Mouse (Mus musculus): ENCODE results near the gene Tubgcp6. TPM values are rescaled to one million over a fixed set of nuclear protein-coding genes. Genes with fewer than 3 reads are reported as not detected.
A peak's percentile ranks its signal among the peaks of the same experiment; 100 is the strongest.

The Tubgcp6 gene
- polyA plus RNA-seq (2015; fragmentation: Nextera tagmentation; extraction: Ambion mirVana): 8.9 and 10.7 TPM in 2 replicates

DNA sequence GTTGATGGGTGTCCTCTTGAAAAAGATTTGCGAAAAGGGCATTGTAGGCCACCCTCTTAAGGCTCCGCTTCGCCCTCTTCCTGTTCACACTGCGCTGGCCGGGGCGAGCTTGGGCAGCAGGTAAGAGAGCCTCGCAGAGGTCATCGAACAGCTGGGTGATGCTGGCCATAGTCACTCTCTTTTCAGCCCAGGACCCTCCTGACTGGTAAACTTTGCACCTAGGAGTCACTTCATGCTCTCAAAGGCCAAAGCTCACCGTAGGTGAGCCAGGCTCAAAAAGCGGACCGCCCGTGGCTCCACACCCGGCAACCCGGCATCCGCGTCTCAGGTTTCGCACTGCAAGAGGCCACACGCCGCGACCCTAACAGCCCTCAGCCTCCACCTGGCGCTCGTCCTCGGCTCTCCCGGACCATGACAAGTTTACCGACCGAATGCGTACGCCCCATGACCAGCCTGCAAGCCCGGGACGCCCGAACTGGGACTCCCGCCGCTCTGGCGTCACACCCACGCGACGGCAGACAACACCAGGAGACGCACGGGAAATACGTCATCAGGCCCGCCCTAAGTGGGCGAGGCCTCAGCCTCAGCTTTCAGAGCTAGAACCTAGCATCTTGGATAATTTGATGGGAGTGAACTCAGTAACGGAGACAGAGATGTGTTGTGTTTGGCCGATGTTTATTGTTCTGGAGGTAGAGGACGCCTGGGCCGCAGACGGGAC lies at the start of gene Tubgcp6:
Gene Tubgcp6 (minus strand): TSS at position 464 of the 718 bp plus-strand sequence.
- peaks cover 47% of the 10 kb centered on the region for H3K4me1 ChIP-seq
- H3K9me3 ChIP-seq: no peaks in the 10 kb centered on the region
- peak within 1 kb of the TSS; percentile 89 for H3K9ac ChIP-seq
- peak within 1 kb of the TSS; percentile 71 for H3K27ac ChIP-seq (replicated peaks)
- peak; percentile 85 for ATAC-seq (ENCODE audit: extremely low read depth, insufficient number of reproducible peaks, low FRiP score, low TSS enrichment)
- peak within 1 kb of the TSS; percentile 95 for H3K4me2 ChIP-seq
- no peaks in the 10 kb centered on the region for H3K27me3 ChIP-seq (replicated peaks)
- WGBS: under 1% methylated on average over 47 of the region's 47 CpGs
- H3K36me3 ChIP-seq: peaks cover 42% of the 10 kb centered on the region
- H3K4me3 ChIP-seq: peak within 1 kb of the TSS; percentile 84

GRCm38 (mm10) chr15:89172276-89172935 lies 49.5 kb upstream of the Tubgcp6 start:
- WGBS: 39% methylated on average over 17 of the region's 17 CpGs
- peaks cover 21% of the 10 kb centered on the region for H3K36me3 ChIP-seq

GRCm38 (mm10) chr15:89171526-89172051 lies 48.7 kb upstream of the Tubgcp6 start:
- H3K4me1 ChIP-seq: peaks cover 86% of the 10 kb centered on the region
- peak overlapping the region; percentile 34; the same call in 1 of the 2 replicates for H3K9ac ChIP-seq
- H3K4me3 ChIP-seq: no peak overlapping the region
- 84% methylated on average over 5 of the region's 5 CpGs for WGBS
- ATAC-seq (ENCODE audit: extremely low read depth, insufficient number of reproducible peaks, low FRiP score, low TSS enrichment): no peak
- peaks cover 29% of the 10 kb centered on the region for H3K36me3 ChIP-seq
- no peak overlapping the region for H3K27ac ChIP-seq (replicated peaks)
- no peaks in the 10 kb centered on the region for H3K9me3 ChIP-seq
- H3K4me2 ChIP-seq: no peak overlapping the region
- H3K27me3 ChIP-seq (replicated peaks): no peaks in the 10 kb centered on the region

More at GRCm38 (mm10) chr15:89172276-89172935, 49.5 kb upstream of the Tubgcp6 start:
- Histone ChIP-seq H3K27ac (replicated peaks) (peak overlapping the region; percentile 61), H3K4me3 (peak overlapping the region; percentile 66), H3K4me2 (peak overlapping the region; percentile 99), H3K4me1 (peaks cover 94% of the 10 kb centered on the region), H3K27me3 (replicated peaks) (no peaks in the 10 kb centered on the region), H3K9me3 (no peaks in the 10 kb centered on the region), H3K9ac (peak overlapping the region; percentile 89)
- ATAC-seq (ENCODE audit: extremely low read depth, insufficient number of reproducible peaks, low FRiP score, low TSS enrichment): no peak

DNA sequence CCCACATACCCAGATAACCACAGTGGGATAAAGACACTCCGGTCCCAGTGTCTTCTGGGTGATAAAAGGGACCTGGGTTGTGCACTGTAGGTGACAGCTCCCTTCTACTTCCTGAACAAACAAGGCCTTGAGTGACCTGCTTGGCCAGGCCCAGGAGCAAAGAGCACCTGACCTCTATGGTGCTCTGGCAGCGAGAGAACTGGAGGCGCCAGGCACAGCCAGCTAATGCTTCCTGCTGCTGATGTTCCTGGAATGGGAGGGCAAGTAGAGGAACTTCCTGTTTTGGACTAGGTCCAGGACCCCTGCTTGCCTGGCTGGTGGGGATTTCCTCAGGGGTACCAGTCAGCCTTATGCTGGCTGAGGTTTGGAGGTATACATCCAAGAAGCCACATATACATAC lies 47.2 kb upstream of the Tubgcp6 start:
- H3K4me1 ChIP-seq: peaks cover 71% of the 10 kb centered on the region
- H3K9ac ChIP-seq: peak overlapping the region; percentile 62
- H3K4me3 ChIP-seq: no peak overlapping the region
- H3K36me3 ChIP-seq: peaks cover 44% of the 10 kb centered on the region
- peak overlapping the region; percentile 87 for H3K27ac ChIP-seq (replicated peaks)
- H3K9me3 ChIP-seq: no peaks in the 10 kb centered on the region
- H3K27me3 ChIP-seq (replicated peaks): no peaks in the 10 kb centered on the region
- 33% methylated on average over 3 of the region's 3 CpGs for WGBS
- ATAC-seq (ENCODE audit: extremely low read depth, insufficient number of reproducible peaks, low FRiP score, low TSS enrichment): no peak
- H3K4me2 ChIP-seq: peak overlapping the region; percentile 66

- Histone ChIP-seq H3K27ac (replicated peaks) (peak overlapping the region; percentile 87), H3K9me3 (no peaks in the 10 kb centered on the region), H3K9ac (peak overlapping the region; percentile 78), H3K27me3 (replicated peaks) (no peaks in the 10 kb centered on the region), H3K4me2 (peak overlapping the region; percentile 66), H3K4me1 (peaks cover 65% of the 10 kb centered on the region), H3K4me3 (peak overlapping the region; percentile 38), H3K36me3 (peaks cover 51% of the 10 kb centered on the region)
- peak; percentile 69; the same call in 1 of the 2 replicates for ATAC-seq (ENCODE audit: extremely low read depth, insufficient number of reproducible peaks, low FRiP score, low TSS enrichment)
- whole genome bisulfite sequencing: 5% methylated on average over 10 of the region's 10 CpGs
Observed at GRCm38 (mm10) chr15:89169431-89169830, 46.5 kb upstream of the Tubgcp6 start.

GRCm38 (mm10) chr15:89168922-89169321 lies 46.0 kb upstream of the Tubgcp6 start:
- ATAC-seq (ENCODE audit: extremely low read depth, insufficient number of reproducible peaks, low FRiP score, low TSS enrichment): no peak
- 33% methylated on average over 10 of the region's 10 CpGs for WGBS
- Histone ChIP-seq H3K4me3 (peak overlapping the region; percentile 38), H3K9ac (peak overlapping the region; percentile 78), H3K27me3 (replicated peaks) (no peaks in the 10 kb centered on the region), H3K27ac (replicated peaks) (peak overlapping the region; percentile 87), H3K4me1 (peaks cover 60% of the 10 kb centered on the region), H3K9me3 (no peaks in the 10 kb centered on the region), H3K4me2 (peak overlapping the region; percentile 66), H3K36me3 (peaks cover 56% of the 10 kb centered on the region)

DNA sequence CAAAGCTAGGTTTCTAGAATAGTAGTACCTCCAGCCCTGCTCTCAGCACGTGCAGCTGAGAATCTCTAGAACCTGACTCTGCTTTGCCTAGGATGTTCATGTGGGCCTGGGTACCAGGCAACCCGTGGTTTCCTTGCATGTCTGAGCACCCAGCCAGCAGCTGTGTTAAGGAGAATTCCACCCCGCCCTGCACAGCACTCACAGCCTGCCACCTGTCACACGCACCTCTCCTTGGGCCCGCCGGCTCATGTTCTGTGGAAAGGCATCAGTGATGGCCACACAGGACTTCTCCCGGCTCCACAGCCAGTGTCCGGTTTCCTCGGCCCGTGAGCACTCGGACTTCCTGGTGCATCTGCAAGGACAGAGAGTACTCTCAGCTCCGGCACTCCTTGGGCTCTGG lies 42.6 kb upstream of the Tubgcp6 start:
- Histone ChIP-seq H3K27ac (replicated peaks) (no peak overlapping the region), H3K4me1 (peaks cover 25% of the 10 kb centered on the region), H3K9ac (no peak overlapping the region), H3K27me3 (replicated peaks) (no peaks in the 10 kb centered on the region), H3K4me3 (no peak overlapping the region), H3K9me3 (no peaks in the 10 kb centered on the region), H3K4me2 (no peak overlapping the region), H3K36me3 (peaks cover 90% of the 10 kb centered on the region)
- no peak for ATAC-seq (ENCODE audit: extremely low read depth, insufficient number of reproducible peaks, low FRiP score, low TSS enrichment)
- 85% methylated on average over 12 of the region's 12 CpGs for WGBS

DNA sequence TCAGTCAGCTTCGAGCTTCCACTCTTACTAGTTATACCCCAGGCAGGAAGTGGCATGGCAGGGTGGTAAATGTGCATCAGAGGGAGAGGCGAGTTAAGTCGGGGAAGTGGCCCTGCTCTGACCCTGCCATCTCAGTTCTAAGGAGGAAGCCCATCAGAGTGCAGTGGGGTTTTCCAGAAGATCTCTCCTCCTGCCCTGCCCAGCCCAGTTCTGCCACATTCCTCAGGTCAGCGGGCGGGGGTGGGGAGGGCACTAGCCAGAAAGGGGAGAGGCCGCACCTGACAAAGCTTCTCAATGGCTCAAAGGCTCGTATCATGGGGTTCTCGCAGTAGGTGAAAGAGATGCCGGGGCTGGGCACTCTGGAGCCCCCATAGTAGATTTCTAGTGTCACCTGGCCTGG lies 38.5 kb upstream of the Tubgcp6 start:
- 86% methylated on average over 9 of the region's 9 CpGs for WGBS
- no peak for ATAC-seq (ENCODE audit: extremely low read depth, insufficient number of reproducible peaks, low FRiP score, low TSS enrichment)
- no peaks in the 10 kb centered on the region for H3K4me1 ChIP-seq
- H3K4me2 ChIP-seq: no peak overlapping the region
- H3K9ac ChIP-seq: no peak overlapping the region
- no peak overlapping the region for H3K4me3 ChIP-seq
- H3K36me3 ChIP-seq: peaks cover 100% of the 10 kb centered on the region
- H3K27me3 ChIP-seq (replicated peaks): no peaks in the 10 kb centered on the region
- H3K9me3 ChIP-seq: no peaks in the 10 kb centered on the region
- H3K27ac ChIP-seq (replicated peaks): no peak overlapping the region

DNA sequence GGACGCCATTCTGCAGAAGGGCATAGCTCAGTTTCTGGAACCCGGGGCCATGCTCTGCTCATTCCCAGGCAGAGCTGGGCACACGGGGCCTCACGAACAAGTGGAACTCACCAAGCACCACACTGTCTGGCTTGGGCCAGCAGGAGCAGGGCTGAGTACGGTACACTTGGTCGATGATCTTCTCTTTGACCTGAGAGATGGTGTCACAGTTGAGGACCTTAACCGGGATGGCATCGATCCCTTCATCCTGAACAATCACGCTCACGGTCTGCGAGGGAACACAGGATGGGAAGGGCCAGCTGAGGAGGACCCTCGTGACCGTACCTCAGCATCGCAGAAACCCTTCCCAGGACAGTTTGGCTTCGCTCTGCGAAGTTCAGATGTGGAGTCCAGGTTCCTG lies 35.6 kb upstream of the Tubgcp6 start:
- no peak overlapping the region for H3K4me2 ChIP-seq
- H3K9ac ChIP-seq: no peak overlapping the region
- no peak for ATAC-seq (ENCODE audit: extremely low read depth, insufficient number of reproducible peaks, low FRiP score, low TSS enrichment)
- no peaks in the 10 kb centered on the region for H3K27me3 ChIP-seq (replicated peaks)
- no peaks in the 10 kb centered on the region for H3K9me3 ChIP-seq
- H3K4me1 ChIP-seq: no peaks in the 10 kb centered on the region
- H3K4me3 ChIP-seq: no peak overlapping the region
- H3K27ac ChIP-seq (replicated peaks): no peak overlapping the region
- H3K36me3 ChIP-seq: peaks cover 100% of the 10 kb centered on the region
- 90% methylated on average over 16 of the region's 16 CpGs for WGBS

GRCm38 (mm10) chr15:89157954-89158353 lies 35.0 kb upstream of the Tubgcp6 start:
- no peaks in the 10 kb centered on the region for H3K27me3 ChIP-seq (replicated peaks)
- H3K4me3 ChIP-seq: no peak overlapping the region
- H3K4me1 ChIP-seq: no peaks in the 10 kb centered on the region
- WGBS: 52% methylated on average over 7 of the region's 7 CpGs
- ATAC-seq (ENCODE audit: extremely low read depth, insufficient number of reproducible peaks, low FRiP score, low TSS enrichment): no peak
- no peak overlapping the region for H3K4me2 ChIP-seq
- no peak overlapping the region for H3K9ac ChIP-seq
- H3K27ac ChIP-seq (replicated peaks): no peak overlapping the region
- peaks cover 98% of the 10 kb centered on the region for H3K36me3 ChIP-seq
- H3K9me3 ChIP-seq: no peaks in the 10 kb centered on the region

- ATAC-seq (ENCODE audit: extremely low read depth, insufficient number of reproducible peaks, low FRiP score, low TSS enrichment): no peak
- peaks cover 21% of the 10 kb centered on the region for H3K4me1 ChIP-seq
- H3K27ac ChIP-seq (replicated peaks): no peak overlapping the region
- H3K9me3 ChIP-seq: no peaks in the 10 kb centered on the region
- peaks cover 41% of the 10 kb centered on the region for H3K36me3 ChIP-seq
- H3K4me2 ChIP-seq: no peak overlapping the region
- no peak overlapping the region for H3K4me3 ChIP-seq
- H3K27me3 ChIP-seq (replicated peaks): peaks cover 35% of the 10 kb centered on the region
- H3K9ac ChIP-seq: no peak overlapping the region
Observed at GRCm38 (mm10) chr15:89152312-89152711, 29.4 kb upstream of the Tubgcp6 start.
